Mouse (Mus musculus) lung, postnatal 0 days (tissue): Measurements from ENCODE around the gene Htr1f. TPM values are rescaled to one million over a fixed set of nuclear protein-coding genes. Genes with fewer than 3 reads are reported as not detected.

Experiments used
- ATAC-seq: fragments of 200-750 bp; cut with Nextera tagmentation; 2 replicates; pipeline ENCODE4 v1.8.0; 2017; ENCODE audit warnings: moderate library complexity
- DNase-seq: peaks from one replicate; pipeline ENCODE4 v3.0.0-alpha.2; 2016; ENCODE audit warnings: low spot score
- H3K27ac ChIP-seq: fragments of 300-500 bp; sonication (generic); 2 replicates; pipeline ENCODE4 v1.5.1; 2014; ENCODE audit warnings: antibody characterized with exemption, mild to moderate bottlenecking, low read length, mixed read lengths
- H3K27me3 ChIP-seq: fragments of 300-500 bp; sonication (generic); replicated peaks from 2 replicates; pipeline ENCODE4 v1.6.1; 2014; ENCODE audit warnings: low read length, mixed read lengths; ENCODE audit not compliant: insufficient read depth
- H3K36me3 ChIP-seq: fragments of 300-500 bp; sonication (generic); 2 replicates; pipeline ENCODE4 v1.6.1; 2014; ENCODE audit warnings: low read length, mixed read lengths; ENCODE audit not compliant: insufficient read depth
- H3K4me1 ChIP-seq: fragments of 300-500 bp; sonication (generic); 2 replicates; pipeline ENCODE4 v1.6.1; 2014; ENCODE audit warnings: antibody characterized with exemption, low read depth, low read length, mixed read lengths; ENCODE audit not compliant: insufficient read depth
- H3K4me2 ChIP-seq: fragments of 300-500 bp; sonication (generic); replicated peaks from 2 replicates; pipeline ENCODE4 v1.6.1; 2014; ENCODE audit warnings: low read depth, mild to moderate bottlenecking, low read length, moderate library complexity, mixed read lengths
- H3K4me3 ChIP-seq: fragments of 300-500 bp; sonication (generic); 2 replicates; pipeline ENCODE4 v1.5.1; 2014; ENCODE audit warnings: low read depth, low read length
- H3K9ac ChIP-seq: fragments of 300-500 bp; sonication (generic); replicated peaks from 2 replicates; pipeline ENCODE4 v1.6.1; 2014; ENCODE audit warnings: low read depth, mild to moderate bottlenecking
- H3K9me3 ChIP-seq: fragments of 300-500 bp; sonication (generic); 2 replicates; pipeline ENCODE4 v1.6.1; 2016; ENCODE audit warnings: low read length, mixed read lengths
- CTCF ChIP-seq: IDR thresholded peaks from 2 replicates; pipeline ENCODE4 v1.5.1; 2016; ENCODE audit warnings: antibody characterized with exemption, mild to moderate bottlenecking
- EP300 ChIP-seq: IDR thresholded peaks from 2 replicates; pipeline ENCODE4 v1.6.1; 2016; ENCODE audit warnings: antibody characterized with exemption, mild to moderate bottlenecking, control low read depth
- WGBS: fragments of 180-500 bp; shearing (Covaris S2); extraction: QIAGEN DNeasy Blood & Tissue Kit; methylation state at CpG from one replicate; pipeline ENCODE4 v1.1.7; 2014; 5-methylcytosine and 5-hydroxymethylcytosine counted together
- polyA plus RNA-seq: library from polyadenylated mRNA; unstranded; fragments of >200 nt; fragmentation: Nextera tagmentation; extraction: Ambion mirVana; gene quantifications from 2 replicates; pipeline ENCODE4 v1.2.1, GENCODE M21; 2015

Gene Htr1f
- polyA plus RNA-seq, 1 experiment from 2014 or later, result not detected

- no peak for DNase-seq
- no peak for ATAC-seq
- TF ChIP-seq CTCF, result no peak
- TF ChIP-seq EP300, result no peak
- H3K27ac ChIP-seq, result no peak overlapping the region
- no peak overlapping the region for H3K9ac ChIP-seq
- WGBS, result 53% methylated on average over 4 of the region's 4 CpGs
- H3K4me2 ChIP-seq, result no peak overlapping the region
- peaks cover 3% of the 10 kb centered on the region; the same call in 1 of the 2 replicates for H3K4me1 ChIP-seq
- H3K27me3 ChIP-seq, result no peaks in the 10 kb centered on the region
- no peak overlapping the region for H3K4me3 ChIP-seq
- H3K9me3 ChIP-seq, result no peaks in the 10 kb centered on the region
- no peaks in the 10 kb centered on the region for H3K36me3 ChIP-seq
Observed at GRCm38 (mm10) chr16:64885547-64885946, 220.1 kb downstream of the Htr1f start.

GRCm38 (mm10) chr16:64885142-64885541, 220.5 kb downstream of the Htr1f start:
- Histone ChIP-seq H3K36me3 (no peaks in the 10 kb centered on the region), H3K27me3 (no peaks in the 10 kb centered on the region), H3K27ac (no peak overlapping the region), H3K9ac (no peak overlapping the region), H3K4me2 (no peak overlapping the region), H3K4me3 (no peak overlapping the region), H3K9me3 (no peaks in the 10 kb centered on the region), H3K4me1 (peaks cover 3% of the 10 kb centered on the region; the same call in 1 of the 2 replicates)
- ATAC-seq (no peak), DNase-seq (no peak)
- no peak for TF ChIP-seq CTCF
- TF ChIP-seq EP300, result no peak
- 27% methylated on average over 3 of the region's 3 CpGs for WGBS

GRCm38 (mm10) chr16:64884420-64884838, 221.2 kb downstream of the Htr1f start:
- H3K4me2 ChIP-seq, result no peak overlapping the region
- TF ChIP-seq CTCF, result no peak
- TF ChIP-seq EP300, result no peak
- no peak overlapping the region for H3K4me3 ChIP-seq
- no peak overlapping the region for H3K27ac ChIP-seq
- no peak overlapping the region for H3K9ac ChIP-seq
- peaks cover 3% of the 10 kb centered on the region; the same call in 1 of the 2 replicates for H3K4me1 ChIP-seq
- ATAC-seq, result no peak
- 12% methylated on average over 3 of the region's 3 CpGs for WGBS
- H3K9me3 ChIP-seq, result no peaks in the 10 kb centered on the region
- no peak for DNase-seq
- no peaks in the 10 kb centered on the region for H3K27me3 ChIP-seq
- no peaks in the 10 kb centered on the region for H3K36me3 ChIP-seq

- Histone ChIP-seq H3K27ac (no peak overlapping the region), H3K36me3 (no peaks in the 10 kb centered on the region), H3K4me1 (peaks cover 3% of the 10 kb centered on the region; the same call in 1 of the 2 replicates), H3K9ac (no peak overlapping the region), H3K27me3 (no peaks in the 10 kb centered on the region), H3K4me2 (no peak overlapping the region), H3K9me3 (no peaks in the 10 kb centered on the region), H3K4me3 (no peak overlapping the region)
- TF ChIP-seq CTCF (no peak), EP300 (no peak)
- ATAC-seq (no peak), DNase-seq (no peak)
- WGBS, result 30% methylated on average over 5 of the region's 5 CpGs
Observed at GRCm38 (mm10) chr16:64883896-64884295, 221.8 kb downstream of the Htr1f start.

GRCm38 (mm10) chr16:64881442-64881841, 224.2 kb downstream of the Htr1f start:
- peaks cover 3% of the 10 kb centered on the region; the same call in 1 of the 2 replicates for H3K4me1 ChIP-seq
- H3K9ac ChIP-seq, result no peak overlapping the region
- H3K27ac ChIP-seq, result no peak overlapping the region
- H3K4me2 ChIP-seq, result no peak overlapping the region
- no peaks in the 10 kb centered on the region for H3K27me3 ChIP-seq
- WGBS, result 71% methylated on average over 2 of the region's 2 CpGs
- no peaks in the 10 kb centered on the region for H3K36me3 ChIP-seq
- ATAC-seq (no peak), DNase-seq (no peak)
- no peaks in the 10 kb centered on the region for H3K9me3 ChIP-seq
- TF ChIP-seq EP300 (no peak), CTCF (no peak)
- no peak overlapping the region for H3K4me3 ChIP-seq

GRCm38 (mm10) chr16:64880986-64881385, 224.7 kb downstream of the Htr1f start:
- H3K36me3 ChIP-seq, result no peaks in the 10 kb centered on the region
- H3K4me1 ChIP-seq, result peaks cover 3% of the 10 kb centered on the region; the same call in 1 of the 2 replicates
- H3K27ac ChIP-seq, result no peak overlapping the region
- H3K9me3 ChIP-seq, result no peaks in the 10 kb centered on the region
- no peak overlapping the region for H3K4me3 ChIP-seq
- WGBS, result 86% methylated on average over 3 of the region's 3 CpGs
- no peak overlapping the region for H3K4me2 ChIP-seq
- TF ChIP-seq CTCF (no peak), EP300 (no peak)
- ATAC-seq (no peak), DNase-seq (no peak)
- H3K27me3 ChIP-seq, result no peaks in the 10 kb centered on the region
- H3K9ac ChIP-seq, result no peak overlapping the region

GRCm38 (mm10) chr16:64879735-64880134, 225.9 kb downstream of the Htr1f start:
- Histone ChIP-seq H3K27ac (no peak overlapping the region), H3K9ac (no peak overlapping the region), H3K27me3 (no peaks in the 10 kb centered on the region), H3K36me3 (no peaks in the 10 kb centered on the region), H3K4me1 (peaks cover 3% of the 10 kb centered on the region; the same call in 1 of the 2 replicates), H3K4me3 (no peak overlapping the region), H3K4me2 (no peak overlapping the region), H3K9me3 (no peaks in the 10 kb centered on the region)
- WGBS, result 33% methylated on average over 5 of the region's 5 CpGs
- TF ChIP-seq CTCF, result no peak
- TF ChIP-seq EP300, result no peak
- ATAC-seq (no peak), DNase-seq (no peak)
